Mouse (Mus musculus): ENCODE measurements around the gene Pigv.

DNA sequence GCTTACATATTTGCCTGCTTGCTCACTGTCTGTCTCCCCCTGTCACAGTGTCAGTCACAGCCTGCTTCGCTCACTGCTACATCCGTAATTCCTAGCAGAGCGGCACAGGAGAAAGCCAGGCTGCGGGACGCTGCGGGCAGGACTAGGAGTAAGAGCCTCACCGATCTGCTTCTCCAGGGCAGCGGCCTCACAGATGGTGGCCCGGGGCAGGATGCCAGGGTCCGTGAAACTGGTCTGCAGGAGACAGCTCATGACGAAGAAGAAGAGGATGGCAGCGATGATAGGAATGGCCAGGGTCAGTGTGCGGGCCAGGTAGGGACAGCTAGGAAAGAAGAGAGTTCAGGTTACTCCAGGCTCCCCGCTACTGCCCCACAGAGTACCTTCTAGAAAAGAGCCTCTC, 45.4 kb downstream of the Pigv start:
- no peak for TF ChIP-seq CTCF (IDR thresholded peaks at IDR 0.05; ENCODE audit: extremely low read depth, insufficient read depth, insufficient read length, insufficient replicate concordance)
- TF ChIP-seq POLR2A (IDR thresholded peaks at IDR 0.05; ENCODE audit: low read depth, low read length) = no peak

Measured in spleen, adult 2 months (tissue).